Mouse (Mus musculus) mesoderm, embryonic 11.5 days (tissue): Measurements from ENCODE around the gene Arid1b.

Experiments used
- DNase-seq: peaks from one replicate; pipeline ENCODE4 v3.0.0-alpha.2; 2012; ENCODE audit warnings: low read depth, low spot score

Gene Arid1b

DNA sequence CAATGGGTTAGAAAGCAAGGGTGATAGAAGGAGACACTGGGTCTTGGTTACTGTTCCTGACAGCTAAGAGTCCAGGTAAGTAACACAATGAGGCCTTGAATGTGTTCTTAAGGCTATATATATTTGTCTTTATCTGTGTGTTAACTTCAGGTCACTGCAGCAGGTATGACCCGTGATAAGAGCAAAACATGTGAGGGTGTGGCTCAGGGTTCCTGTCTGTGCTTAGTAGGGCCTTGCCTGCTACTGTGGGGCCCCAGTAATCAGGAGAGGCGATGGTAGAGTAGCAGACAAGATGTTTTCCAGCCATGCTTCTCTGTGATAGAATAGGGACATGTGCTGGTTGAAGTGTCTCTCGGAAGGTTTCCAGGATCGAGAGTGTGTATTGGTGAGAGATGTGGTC lies 118.0 kb downstream of the Arid1b start:
- DNase-seq = no peak

DNA sequence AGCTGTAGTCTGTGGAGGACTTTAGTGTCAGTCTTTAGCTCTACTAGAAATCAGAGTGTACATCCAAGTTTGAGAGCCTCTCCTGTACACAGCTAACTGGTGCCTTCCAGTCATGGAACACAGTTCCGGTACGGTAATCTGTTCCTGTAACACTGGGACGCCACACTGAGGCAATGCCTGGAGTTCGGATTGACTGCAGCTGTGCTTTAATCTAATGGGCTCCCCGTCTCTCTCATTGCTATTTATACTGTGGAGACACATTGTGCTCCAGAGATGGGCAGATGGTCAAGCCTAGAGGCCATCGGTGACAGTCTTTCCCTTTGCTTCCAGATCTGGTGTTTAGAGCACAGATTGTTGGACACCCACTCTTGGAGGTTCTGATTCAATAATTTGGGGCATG lies 121.8 kb downstream of the Arid1b start:
- no peak for DNase-seq

DNA sequence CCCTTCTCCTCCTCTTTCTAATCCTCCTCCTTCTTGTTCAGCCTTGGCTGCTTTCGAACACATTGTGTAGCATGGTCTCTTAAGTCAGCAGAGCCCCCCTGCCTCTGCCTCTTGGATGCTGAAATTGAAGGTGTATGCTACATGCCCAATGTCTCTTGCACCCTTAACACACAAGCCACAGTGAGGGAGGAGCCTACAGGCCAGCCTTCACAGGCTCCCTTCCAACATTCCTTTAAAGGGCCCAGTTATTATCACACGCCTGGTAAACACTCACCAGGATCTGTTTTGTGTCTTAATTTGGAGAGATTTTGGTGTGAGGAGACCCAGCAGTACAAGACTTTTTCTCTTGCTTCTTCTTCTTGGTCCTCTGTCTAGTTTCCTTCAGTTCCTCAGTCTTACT lies 122.9 kb downstream of the Arid1b start:
- no peak for DNase-seq

DNA sequence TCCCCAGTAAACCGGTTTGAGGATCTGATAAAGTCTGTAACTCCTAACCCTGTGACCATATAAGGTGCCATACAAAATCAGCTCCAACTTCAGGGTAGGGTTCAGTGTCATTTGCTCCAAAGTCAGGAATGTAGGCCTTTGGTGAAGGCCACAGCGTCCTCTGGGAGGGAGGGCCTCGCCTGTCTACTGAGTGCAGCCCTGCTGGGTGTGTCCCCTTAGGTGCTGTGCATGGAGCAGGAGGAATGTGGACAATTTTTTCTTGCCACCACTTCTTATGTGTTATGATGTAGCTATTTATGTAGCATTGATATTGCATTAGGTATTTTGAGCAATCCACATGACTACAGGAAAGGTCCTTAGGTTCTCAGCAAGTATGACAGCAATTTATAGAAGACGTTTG lies 124.0 kb downstream of the Arid1b start:
- no peak for DNase-seq

DNA sequence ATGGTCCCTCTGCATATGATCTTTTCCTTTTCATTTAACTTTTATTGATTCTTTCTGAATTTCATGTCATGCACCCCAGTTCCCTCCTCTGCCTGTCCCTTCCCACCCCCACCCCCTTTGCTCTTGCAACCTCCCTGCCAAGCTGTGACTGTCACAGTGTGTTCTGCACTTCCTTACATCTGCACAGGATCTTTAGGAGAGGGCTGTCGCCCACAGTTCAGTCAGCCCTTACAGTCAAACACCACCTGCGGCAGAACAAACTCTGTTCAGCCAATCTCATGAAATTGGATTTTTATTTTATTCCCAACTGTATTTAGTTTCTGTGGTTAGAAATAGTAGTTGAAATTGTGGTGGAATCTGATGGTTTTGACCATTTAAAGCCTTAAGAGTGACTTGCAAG lies 130.5 kb downstream of the Arid1b start:
- DNase-seq = no peak

DNA sequence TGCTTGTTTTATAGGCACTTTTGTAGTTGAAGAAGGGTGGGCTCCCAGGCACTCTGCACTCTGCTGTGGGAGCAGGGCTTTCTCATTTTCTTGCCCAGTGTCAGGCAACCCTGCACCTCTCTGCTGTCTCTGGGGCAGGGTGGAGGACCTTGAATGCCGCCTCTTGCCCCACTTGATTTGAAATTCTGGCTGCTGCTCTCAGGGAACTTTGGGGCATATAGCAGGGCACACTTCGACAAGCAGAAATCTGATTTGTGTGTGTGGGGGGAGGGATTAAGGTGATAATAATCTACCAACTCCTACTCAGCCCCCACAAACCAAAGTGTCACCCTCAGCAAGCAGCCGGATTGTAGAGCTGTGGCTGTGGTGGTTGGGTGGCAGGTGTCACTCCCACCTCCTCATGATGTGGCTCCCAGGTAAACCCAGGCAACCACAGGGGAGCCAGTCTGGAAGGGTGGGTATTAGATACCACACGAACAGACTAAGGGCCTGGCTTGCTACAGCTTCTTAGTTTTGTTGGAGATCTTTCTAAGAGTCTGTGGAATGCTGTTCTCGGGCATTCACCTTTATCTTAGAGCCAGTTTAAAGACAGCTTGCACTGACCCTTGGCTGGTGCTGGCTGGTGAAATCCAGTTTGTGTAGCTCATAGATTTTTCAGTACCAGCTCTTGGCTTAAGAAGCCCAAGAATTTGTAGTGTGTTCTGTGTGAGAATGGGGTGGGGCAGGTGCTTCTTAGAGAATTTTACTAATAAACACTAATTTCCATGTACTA lies 131.1 kb downstream of the Arid1b start:
- DNase-seq = no peak

DNA sequence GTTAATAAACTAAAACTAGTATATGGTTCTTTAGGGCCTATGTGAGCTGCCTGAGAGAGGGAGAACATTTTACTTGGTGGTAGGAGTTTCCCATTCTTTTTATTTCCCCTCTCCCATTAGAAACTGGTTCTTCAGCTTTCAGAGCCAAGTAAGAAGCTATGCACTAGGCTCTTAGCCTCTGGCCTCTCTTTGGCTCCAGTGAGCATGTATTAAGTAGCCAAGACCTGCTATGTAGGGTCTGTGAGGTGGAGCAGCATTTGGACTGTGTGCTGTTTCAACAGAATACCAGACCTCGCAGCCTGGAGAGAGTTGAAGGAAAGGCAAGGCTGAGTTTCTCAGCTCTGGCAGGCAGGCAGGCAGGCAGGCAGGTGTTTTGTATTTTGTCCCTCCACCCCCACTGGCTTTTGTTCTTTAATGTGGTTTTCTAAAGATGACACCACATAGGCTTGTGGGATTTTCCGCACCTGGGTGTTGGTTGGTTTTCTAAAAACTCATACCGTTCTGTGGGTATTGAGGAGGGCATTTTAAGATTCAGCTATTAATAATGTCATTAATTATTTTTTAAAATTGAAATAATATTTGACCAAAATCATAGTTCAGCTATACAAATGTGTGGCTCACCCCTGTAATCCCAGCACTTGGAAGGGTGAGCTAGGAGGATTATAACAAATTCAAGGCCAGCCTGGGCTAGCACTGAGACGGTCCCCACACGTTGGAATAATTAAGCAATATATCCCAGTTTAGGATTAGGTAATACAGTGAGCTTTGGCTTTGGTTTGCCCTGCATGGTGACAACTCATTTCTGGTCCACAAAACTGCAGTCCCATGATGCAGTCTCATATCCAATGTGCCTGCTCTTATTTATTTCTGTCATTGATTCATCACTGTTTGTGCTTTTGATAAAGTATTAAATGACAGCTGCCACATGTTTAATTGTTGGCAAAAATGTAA lies 132.0 kb downstream of the Arid1b start:
- DNase-seq = no peak

DNA sequence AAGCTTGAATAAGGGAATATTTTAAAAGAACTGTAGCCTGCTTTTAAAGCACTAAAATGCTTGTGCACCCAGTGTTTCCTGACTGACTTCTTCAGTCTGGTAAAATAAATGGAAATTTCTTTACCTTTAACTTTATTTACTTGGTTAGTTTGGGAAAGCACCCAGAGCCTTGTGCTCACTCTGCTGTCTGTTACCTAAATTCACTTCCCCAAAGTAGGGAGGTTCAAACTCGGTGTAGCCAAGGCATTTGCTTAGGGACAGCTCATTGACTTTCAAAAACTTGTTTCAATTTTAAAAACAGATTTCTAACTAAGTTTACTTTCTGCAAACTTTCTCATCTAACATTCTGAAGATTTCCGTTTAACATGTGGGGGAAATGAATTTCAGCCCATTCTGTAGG lies 135.5 kb downstream of the Arid1b start:
- no peak for DNase-seq

DNA sequence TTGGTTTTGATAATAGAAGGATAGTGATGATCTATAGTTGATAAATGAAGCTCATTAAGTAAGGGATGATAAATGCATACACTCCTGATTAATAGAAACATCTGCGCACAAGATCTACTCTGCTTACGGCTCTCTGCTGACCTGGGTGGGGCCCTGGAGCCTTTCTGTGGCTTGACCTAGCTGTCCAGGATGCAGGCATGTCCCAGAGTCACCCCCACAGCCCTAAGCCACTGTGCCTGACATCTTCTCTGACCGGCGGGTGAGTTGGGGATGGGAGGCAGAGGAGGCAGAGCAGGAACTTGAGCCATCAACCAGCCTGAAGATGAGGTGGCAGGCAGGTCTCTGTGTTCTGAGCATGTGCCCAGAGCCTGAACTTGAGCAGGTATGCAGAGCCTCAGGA lies 136.0 kb downstream of the Arid1b start:
- DNase-seq = no peak

DNA sequence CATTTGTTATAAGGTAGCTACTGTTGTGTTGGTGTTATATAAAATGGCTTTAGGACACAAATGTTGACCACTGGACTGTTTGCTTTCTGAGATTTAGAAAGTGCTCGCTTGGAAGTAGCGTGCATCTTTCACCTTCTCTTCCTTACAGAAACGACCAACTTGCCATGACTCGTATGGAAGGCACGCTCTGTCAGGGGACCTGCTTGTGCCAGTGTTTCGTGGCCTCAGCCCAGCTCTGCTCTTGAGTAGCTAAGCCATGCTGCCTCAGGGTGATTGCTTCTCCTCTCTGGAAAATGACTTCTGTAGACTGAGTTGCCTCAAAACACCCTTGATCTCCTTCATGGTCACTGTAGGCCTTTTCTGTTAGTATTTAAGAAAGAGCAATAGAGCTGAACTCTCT lies 137.6 kb downstream of the Arid1b start:
- DNase-seq = no peak

DNA sequence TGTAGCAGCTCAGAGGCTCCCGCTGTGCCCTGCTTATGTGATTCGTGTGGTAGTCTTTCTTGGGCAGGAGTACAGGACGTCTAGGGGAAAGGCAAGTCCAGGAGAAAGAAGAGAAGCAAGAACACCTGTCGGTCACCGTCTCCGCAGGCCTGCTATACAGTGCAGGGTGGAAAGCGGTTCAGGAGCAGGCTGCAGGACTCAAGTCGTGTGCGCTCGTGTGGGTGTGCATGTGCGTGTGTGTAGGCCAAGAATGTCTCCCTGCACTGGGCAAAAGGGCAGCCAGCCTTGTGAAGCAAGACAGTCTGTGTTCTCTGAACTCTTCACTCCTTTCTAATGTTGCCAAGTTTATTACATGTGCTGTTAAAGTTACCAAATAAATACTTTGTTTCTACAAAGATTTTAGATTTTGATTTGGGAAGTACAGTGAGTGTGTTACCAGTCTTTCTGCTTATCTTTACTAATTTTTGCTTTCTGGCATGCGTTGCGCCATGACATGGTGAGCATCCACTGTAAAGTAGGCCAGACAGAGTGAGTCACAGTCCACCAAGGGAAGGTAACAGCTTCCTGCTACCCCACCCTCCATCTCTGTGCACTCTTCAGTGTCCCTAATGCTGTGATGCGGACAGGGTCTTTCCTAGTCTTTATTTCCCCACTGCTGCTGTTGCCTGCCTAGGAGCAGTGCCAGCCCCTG lies 138.3 kb downstream of the Arid1b start:
- no peak for DNase-seq

DNA sequence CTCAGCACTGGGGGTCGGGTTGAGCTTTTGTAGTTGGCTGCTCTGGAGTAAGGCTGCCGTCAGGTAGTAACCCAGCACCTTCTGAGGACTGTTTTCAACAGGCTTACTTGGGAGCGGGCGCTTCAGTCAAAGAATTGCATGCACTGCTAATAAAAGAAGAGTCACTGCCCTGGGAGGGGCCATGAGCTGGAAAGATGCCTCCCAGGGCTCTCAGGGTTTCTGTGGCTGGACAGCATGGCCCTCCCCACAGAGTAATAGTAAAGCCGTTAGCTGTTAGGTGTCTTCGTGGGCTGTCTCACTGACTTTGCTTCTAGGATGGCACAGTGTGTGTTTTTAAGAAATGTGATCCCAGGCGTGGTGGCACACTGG lies 138.8 kb downstream of the Arid1b start:
- DNase-seq = no peak

DNA sequence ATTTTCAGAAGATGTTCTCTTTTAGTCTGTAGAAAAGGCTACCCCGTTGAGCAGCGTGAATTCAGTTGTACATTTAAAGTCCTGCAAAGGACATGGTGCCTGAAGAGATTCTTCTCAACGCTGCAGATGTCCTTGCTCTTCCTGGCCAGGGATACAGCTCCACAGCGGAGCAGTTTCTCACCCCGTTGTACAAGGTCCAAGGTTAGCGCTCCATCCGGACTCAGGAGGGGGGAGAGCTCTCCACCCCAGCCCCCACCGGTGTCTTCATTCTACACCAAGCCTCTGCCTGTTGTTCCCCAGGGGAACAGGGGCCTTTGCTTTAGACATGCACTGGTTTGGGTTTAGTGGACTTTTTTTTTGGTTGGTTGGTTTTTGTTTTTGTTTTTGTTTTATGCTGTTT lies 139.7 kb downstream of the Arid1b start:
- DNase-seq = no peak

DNA sequence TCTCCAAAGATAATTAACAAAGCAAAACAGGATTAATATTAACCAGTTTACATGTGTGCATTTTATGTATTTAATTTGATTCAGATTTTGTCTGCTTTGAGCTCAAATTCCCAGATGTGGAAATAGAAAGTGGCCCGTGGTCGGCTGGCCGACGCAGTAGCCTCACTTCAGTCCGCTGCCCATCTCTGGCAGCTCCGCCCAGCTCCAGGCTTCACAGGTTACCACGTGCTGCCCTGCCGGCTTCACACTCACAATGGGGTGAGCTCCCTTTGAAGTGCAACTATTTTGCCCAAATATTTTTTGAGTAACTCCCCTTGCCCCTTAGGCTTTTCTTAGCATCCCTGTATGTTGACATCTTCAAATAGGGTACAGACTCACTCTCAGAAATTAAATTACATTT lies 140.1 kb downstream of the Arid1b start:
- no peak for DNase-seq

DNA sequence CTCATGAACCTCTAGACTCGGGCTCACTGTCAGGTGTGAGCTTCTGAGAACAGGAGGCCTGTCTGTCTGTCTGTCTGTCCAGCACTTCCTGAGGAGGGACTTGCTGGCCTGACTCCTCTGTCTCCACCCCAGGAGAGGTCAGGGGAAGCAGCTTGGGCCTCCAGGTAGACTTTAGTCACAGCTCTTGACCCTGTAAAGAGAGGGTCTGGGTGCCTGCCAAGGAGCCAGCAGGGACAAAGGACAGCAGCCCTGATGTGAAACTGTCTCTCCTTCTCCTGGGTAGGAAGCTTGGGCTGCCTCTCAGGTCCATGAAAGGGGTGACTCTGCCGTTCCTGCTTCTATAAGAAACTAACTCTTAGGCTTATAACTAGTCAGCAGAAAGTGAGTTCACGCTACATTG lies 143.8 kb downstream of the Arid1b start:
- DNase-seq = no peak

DNA sequence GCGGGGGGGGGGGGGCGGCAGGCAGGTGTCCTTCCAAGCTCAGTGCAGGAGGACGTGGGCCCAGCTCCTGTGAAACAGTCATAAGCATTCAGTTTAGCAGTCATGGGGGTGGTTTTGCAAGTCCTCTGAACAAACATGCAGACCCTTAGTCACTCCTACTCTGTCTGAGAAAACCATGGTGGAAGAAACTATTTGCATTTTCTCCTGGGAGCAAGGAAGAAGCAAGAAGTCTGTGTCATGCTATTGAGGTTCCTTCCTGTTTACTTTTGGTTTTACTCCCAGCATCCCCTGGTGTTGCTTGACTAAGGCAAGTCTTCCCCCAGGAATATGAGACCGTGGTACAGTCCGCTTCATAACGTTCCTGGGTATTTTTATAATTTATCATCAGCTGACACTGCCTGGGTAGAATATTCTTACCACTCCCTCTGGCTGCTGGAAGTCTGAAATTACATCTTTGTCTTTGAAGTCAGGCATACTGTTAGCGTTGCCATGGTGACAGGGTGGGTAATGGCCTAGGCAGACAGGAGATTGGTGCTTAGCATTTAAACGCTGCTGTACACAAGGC lies 144.6 kb downstream of the Arid1b start:
- peak; percentile 93 for DNase-seq

DNA sequence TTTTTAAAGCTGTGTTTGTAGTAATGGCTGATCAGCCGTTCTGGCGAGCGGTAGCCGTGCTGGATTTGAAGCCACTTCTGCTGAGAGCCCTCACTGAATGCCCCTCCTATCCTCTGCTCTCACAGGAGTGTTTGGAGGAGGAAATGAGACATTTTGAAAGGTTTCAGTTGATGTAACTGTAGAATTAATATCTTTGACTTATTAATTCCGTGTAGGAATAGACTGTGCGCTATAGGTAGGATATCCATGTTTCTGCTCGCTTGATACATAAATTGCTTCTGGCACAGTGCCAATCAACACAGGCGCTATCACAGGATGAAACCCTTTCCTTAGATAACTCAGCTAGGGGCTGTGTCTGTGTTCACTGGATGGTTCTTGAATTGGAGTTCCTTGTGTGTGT lies 145.4 kb downstream of the Arid1b start:
- DNase-seq = peak; percentile 10

DNA sequence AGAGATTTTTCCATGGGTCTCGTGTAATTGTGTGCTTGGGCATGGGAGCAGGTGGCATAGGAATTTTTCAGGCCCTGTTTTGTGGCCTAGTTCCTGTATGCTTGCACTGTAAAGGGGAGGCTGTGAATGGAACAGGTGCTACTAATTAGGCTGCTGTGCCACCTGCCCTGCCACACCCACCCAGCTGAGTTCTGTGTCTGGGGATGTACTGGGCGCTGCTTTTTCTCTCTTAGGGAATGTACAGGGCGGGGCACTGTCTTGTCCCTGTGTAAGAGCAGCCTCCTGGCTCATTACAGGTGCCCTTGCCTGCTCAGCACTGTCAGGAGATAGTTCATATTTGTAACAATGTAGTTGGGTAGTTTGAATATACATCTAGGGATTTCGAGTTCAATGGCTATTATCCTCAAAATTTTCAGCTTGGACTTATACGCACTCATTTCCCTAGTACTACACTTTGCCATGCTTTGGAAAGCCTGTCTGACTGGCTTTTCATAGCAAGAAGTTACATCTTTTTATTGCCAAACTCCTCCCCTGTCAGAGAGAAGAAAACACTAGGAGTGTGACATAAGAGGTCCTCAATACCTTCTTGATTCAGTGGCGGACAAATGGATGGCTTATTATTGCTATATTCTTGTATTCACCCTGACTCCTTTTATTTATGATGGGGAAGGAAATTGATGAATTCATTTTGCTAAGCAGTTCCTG lies 149.8 kb downstream of the Arid1b start:
- no peak for DNase-seq

DNA sequence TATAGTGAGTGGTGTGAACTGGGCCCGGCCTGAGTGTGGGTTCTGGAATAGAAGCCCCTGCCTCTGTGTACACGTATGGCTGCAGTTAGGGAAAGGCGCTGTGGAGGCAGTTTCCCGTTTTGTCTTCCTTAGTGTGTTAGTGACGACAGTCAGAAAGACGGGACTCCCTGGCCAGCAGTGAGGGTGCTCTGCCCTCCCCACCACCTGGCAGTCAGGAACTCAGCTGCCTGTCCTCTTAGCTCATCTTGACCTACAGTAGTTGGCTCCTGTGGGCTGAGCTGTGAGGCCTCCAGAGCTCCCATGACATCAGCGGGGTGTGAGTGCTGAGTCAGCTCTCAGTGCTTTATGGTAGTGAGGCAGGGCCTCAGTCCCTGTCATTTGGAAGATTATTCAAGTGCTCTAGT lies 156.5 kb downstream of the Arid1b start:
- DNase-seq = peak; percentile 56

DNA sequence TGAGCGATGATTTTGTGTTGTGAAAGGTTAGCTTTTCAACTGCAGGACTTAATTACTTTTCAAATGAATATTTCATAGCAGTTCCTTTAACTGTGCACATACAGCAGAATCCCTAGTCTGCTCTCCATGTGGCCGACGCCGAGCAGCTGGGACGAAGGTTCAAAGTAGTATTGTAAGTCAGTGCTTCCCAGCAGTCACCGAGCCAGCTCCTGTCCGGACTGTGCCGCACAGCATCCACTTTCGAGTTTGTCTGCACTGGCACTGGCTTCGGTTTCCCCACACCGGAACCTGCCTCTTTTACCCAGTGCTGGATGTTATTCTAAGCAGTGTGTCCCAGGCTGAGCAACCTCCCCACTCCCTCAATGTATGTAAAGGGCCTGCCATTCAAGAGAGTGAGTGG lies 157.7 kb downstream of the Arid1b start:
- DNase-seq = no peak

DNA sequence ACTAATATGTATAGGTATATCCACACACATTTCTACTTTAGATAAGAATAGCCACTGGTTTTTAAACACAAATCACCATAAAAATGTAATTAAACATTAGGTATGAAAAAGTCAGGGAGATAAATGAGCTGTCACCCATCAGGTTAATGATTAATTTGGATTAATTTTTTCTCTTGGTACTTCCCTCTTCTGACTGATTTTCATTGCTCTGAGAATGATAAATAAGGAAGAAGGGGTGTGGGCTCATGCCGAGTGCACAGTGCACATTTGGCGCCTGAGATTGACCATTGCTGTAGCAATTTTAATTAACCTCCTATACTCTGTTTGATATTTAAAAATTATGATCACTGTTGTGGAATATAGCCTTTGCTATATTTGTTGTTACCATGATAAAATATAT lies 159.3 kb downstream of the Arid1b start:
- DNase-seq = no peak
